Mouse (Mus musculus) heart, adult 9 months (tissue): ENCODE data around the gene Padi6.

Source experiments
- DNase-seq, 2 experiments: peaks; one replicate each; pipeline ENCODE4 v3.0.0; 2022; ENCODE audit warnings: low spot score in 2 of 2

Gene Padi6

GRCm38 (mm10) chr4:140750328-140750727 lies 7.9 kb upstream of the Padi6 start:
- DNase-seq = no peak

DNA sequence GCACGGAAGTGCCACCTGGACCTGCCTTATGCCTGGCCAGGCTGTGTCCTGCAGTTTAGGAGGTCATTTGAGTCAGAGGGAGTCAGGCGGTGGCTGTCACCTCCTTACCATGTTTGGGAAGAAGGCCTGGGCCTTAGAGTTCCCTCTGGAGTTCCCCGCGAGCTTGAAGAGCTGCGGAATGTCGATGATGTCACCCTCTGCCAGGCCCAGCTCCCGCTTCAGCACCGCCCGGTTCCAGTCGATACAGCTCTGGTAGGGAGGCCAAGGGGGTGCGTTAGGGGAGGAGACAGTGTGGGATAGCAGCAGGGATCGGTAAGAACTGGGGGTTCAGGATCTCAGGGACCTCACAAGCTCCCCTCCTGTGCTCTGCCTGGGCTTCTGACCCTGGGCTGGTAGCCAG lies 5.5 kb upstream of the Padi6 start:
- DNase-seq = peak in 1 of 2 experiments; percentile 18

DNA sequence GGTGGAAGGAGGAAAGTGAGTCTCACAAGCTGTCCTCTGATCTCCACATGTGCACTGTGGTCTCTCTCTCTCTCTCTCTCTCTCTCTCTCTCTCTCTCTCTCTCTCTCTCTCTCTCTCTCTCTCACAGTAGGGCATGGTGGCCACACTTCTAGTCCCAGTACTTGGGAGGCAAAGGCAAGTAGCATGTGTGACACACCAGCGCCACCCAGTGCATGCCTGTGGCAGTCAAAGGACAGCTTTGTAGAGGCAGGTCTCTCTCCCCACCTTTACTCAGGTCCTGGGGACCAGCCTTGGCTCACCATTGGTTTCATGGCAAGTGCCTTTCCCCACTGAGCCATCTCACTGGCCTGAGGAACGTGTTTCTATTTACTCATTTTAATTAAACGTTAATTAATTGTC lies 2.2 kb upstream of the Padi6 start:
- no peak for DNase-seq

DNA sequence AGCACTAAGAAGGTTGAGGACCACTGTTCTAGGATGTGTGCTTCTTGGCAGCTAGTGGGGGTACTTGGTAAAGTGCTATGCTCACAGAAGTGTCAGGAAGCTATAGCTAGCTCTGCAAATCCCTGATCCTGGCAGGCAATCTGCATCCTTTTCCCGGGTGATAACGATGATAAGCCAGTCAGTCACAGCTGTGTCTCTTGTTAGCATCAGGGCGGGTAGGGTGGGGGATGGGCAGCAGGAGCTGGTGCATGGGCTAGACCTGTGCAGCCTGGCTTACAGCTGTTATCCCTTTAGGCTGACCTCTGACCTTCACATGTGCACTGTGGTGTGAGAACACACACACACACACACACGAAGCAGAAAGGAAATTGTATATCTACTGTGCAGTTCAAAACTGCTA lies 643 bp upstream of the Padi6 start:
- DNase-seq = no peak

- no peak for DNase-seq
Observed at GRCm38 (mm10) chr4:140741401-140741800, 1.0 kb downstream of the Padi6 start.

DNA sequence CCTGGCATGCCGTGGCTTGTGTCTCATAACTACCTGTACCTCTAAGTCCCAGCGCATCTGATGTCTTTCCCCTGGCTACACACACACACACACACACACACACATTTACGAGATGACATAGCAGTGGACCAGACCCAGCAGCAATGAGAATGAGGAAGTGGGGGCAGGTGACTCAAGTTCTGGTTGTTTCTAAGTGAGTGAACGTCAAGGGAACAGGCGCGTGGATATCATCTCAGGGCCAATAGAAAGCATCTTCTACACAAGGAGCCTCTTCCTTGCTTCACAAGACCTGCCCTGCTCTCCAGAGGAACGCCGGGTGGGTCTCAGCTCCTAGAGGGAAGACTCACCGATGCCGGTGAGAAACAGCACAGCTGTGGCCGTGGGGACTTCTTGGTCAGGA lies 1.8 kb downstream of the Padi6 start:
- no peak for DNase-seq

DNA sequence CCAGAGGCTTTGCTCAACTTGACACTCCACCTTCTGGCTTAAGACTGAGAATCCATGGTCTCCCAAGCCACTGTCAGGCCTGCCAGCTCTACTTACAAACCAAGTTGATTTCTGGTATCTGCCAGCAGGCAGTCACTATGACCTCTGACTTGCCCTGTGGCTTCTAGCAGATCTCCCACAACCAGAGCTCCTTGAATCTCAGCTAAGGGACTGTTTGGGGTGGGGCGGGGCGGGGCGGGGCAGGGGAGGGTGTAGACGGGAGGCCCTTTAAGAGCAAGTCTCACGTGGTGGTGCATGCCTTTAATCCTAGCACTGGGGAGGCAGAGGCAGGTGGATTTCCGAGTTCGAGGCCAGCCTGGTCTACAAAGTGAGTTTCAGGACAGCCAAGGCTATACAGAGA lies 9.6 kb downstream of the Padi6 start:
- DNase-seq = no peak

DNA sequence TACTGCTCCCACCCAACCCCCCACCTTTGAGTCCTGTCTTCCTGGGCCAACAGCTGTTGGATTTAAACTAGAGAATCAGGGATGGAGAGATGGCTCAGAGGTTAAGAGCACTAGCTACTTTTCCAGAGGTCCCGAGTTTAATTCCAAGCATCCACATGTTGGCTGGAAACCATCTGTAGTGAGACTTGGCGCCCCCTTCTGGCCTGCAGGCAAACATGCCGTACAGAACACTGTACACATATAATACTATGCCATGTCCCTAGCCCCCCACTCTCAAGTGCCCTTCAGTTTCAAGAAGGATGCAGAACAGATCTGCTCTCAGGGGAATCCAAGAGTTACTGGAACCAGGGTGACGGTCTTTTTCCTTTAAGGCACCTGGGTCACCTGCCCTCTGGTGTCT lies 10.8 kb downstream of the Padi6 start:
- DNase-seq = no peak

- no peak for DNase-seq
Observed at GRCm38 (mm10) chr4:140726907-140727306, 15.5 kb downstream of the Padi6 start.

GRCm38 (mm10) chr4:140724739-140725138 lies 17.7 kb downstream of the Padi6 start:
- DNase-seq = no peak

DNA sequence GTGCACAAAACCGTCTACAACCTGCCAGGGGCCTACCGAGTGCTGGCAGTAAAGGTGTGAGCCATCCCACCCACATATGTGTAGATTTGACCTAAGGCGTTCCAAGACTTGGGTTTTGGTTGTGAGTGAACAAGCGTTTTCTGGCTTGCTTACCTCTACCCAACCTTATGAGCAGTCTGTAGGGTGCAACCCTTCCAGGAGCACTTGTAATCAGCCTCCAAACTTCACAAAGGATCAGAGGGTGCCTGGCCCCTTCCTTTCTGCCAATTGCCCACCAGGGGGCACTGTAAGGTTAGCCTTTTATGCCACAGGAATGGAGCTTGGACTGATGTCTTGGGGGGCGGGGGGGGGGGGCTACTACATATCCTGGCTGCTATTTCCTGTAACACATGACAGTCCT lies 18.6 kb downstream of the Padi6 start:
- DNase-seq = no peak

GRCm38 (mm10) chr4:140723192-140723591 lies 19.3 kb downstream of the Padi6 start:
- DNase-seq = no peak

- DNase-seq = no peak
Observed at GRCm38 (mm10) chr4:140722710-140723109, 19.7 kb downstream of the Padi6 start.

GRCm38 (mm10) chr4:140721968-140722490 lies 20.4 kb downstream of the Padi6 start:
- DNase-seq = no peak

GRCm38 (mm10) chr4:140720091-140720490 lies 22.4 kb downstream of the Padi6 start:
- no peak for DNase-seq

DNA sequence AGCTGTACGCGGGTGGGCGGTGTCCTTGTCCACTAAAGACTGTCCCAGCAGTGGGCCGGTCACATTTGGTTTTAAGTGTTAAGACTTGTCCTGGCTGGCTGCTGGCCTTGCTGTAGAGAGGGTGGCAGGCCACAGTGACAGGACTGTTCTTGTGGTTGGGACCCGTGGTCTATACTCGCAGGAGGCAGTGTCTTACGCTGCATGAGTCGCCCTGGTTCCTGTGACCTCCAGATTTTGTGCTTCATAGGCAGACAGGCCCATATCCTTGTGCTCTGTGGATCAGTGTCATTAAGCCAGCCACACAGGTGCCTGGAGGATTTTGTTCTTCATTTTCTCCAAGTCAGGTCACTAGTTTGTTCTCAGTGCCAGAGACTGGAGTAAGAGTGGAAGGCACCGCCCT lies 24.0 kb downstream of the Padi6 start:
- no peak for DNase-seq

GRCm38 (mm10) chr4:140716994-140717393 lies 25.4 kb downstream of the Padi6 start:
- no peak for DNase-seq

DNA sequence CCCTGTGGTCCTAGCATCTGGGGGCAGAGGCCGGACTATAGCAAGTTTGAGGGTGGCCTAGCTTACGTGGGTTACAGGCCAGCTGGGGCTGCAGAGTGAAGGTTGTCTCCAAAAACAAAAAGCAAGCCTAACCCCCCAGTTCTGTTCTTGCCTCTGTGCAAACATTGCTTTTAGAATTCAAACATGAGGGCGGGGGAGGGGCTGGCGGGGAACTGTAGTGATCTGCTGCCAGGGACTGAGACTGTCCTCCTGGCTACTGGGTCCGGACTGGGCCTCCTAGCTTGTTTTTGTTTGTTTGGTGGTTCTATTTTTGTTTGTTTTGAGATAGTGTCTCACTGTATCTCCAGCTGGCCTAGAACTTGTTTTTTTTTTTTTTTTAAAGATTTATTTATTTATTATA lies 27.9 kb downstream of the Padi6 start:
- no peak for DNase-seq

GRCm38 (mm10) chr4:140713480-140714365 lies 28.7 kb downstream of the Padi6 start:
- peak; percentile 92 to 96 for DNase-seq

- no peak for DNase-seq
Observed at GRCm38 (mm10) chr4:140711360-140711759, 31.1 kb downstream of the Padi6 start.

DNA sequence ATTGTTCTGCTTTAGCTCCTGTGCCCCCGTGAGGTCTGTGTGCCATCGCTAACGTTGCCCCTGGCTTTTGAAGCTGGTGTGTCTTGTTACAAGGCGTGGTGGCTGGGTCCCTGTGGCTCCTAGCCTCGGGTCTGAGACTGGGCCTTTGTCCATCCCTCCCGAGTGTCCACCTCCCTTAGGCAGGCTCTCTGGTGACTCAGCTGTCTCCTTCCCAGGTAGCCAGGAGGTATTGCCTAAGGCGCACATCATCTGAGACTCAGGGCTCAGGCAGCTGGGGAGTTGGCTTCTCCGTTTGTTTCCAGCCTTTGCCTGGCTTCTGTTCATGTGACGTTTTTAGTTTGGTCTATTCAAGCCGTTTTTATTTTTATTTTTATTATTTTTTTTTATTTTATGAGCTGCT lies 31.7 kb downstream of the Padi6 start:
- no peak for DNase-seq

GRCm38 (mm10) chr4:140709617-140710016 lies 32.8 kb downstream of the Padi6 start:
- DNase-seq = no peak

DNA sequence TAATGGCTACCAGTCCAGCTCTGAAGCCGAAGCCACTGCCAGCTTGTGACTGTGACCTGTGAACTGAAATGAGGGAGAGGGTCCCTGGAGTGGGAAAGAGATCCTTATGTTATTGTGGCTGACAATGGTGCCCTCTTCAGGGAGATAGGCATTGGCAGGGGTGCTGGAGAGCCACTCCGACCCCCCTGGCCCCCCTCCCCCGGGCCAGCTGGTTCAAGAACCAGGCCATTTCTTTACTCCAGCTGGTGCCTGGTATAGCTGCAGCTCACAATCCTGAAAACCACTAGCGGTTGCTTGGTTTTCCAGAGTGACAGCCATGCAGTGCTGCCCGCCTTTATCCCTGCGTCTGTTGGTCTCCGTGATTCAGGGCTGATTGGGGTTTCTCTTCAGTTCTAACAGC lies 33.3 kb downstream of the Padi6 start:
- no peak for DNase-seq
